Mouse (Mus musculus) frontal cortex, postnatal 36 days (tissue): ENCODE results near the gene Kcne1.
A peak's percentile ranks its signal among the peaks of the same experiment; 100 is the strongest.

Source experiments
- DNase-seq, 2 experiments: peaks; one replicate each; pipeline ENCODE4 v3.0.0; 2022; ENCODE audit warnings: low spot score in 2 of 2

The Kcne1 gene

GRCm38 (mm10) chr16:92359229-92359628, at the start of gene Kcne1:
Gene Kcne1, minus strand, starts transcription at chr16:92359468.
- DNase-seq, result no peak

GRCm38 (mm10) chr16:92407883-92408282, 48.6 kb upstream of the Kcne1 start:
- no peak for DNase-seq

DNA sequence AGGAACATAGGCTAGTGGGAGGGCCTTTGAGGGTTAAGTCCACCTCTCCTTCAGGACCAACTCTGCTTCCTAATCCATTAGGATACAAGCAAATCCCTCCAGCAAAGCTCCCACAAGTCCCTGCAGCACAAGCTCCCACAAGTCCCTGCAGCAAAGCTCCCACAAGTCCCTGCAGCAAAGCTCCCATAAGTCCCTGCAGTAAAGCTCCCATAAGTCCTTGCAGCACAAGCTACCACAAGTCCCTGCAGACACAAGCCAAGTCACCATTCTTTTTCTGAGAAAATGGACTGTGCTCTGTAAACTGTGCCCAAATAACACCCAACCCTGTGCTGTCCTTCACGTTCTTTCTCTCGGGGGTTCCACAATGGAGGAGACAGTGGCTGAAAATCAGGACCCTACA, 44.9 kb upstream of the Kcne1 start:
- no peak for DNase-seq

DNA sequence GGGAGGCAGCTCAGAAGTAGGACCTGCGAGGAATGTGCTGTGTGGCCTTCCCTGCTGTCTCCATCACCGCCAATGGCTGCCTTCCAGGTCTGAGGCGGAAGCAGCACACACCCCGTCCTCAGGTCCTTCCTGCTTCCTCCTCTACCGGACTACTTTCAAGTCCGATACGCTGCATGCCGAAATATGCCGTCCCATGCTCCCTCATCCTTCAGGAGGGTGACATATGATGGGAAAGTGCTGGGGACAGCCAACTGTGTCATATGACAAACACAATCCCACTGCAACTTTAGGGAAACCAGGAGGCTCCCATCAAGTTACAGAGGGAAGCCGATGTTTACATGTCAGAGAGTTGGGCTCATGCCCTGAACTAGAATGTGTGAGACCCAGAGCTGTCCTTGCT, 43.8 kb upstream of the Kcne1 start:
- DNase-seq, result no peak

GRCm38 (mm10) chr16:92402216-92402615, 42.9 kb upstream of the Kcne1 start:
- peak in 1 of 2 experiments; percentile 24 for DNase-seq

DNA sequence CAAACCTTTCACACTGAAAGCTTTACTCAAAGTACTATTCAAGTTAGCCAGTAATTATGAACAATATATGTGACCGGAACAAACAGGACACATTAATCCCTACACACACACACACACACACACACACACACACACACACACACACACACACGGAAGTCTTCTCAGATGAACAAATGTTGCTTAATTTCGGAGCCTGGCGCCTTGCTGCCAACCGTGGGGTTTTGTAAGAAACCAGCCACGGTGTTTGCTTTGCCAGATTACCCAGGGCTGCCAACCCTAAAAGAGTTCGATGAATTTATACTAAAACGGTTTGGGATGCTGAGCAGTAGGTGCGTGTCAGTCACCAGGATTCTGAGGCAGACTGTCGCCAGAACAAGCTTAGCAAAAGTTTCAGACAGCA, 41.9 kb upstream of the Kcne1 start:
- DNase-seq, result no peak

GRCm38 (mm10) chr16:92399490-92400458, 40.5 kb upstream of the Kcne1 start:
- DNase-seq, result peak; percentile 78 to 81

- no peak for DNase-seq
Measured at GRCm38 (mm10) chr16:92398574-92399118, 39.4 kb upstream of the Kcne1 start.

GRCm38 (mm10) chr16:92397745-92398573, 38.7 kb upstream of the Kcne1 start:
- no peak for DNase-seq

DNA sequence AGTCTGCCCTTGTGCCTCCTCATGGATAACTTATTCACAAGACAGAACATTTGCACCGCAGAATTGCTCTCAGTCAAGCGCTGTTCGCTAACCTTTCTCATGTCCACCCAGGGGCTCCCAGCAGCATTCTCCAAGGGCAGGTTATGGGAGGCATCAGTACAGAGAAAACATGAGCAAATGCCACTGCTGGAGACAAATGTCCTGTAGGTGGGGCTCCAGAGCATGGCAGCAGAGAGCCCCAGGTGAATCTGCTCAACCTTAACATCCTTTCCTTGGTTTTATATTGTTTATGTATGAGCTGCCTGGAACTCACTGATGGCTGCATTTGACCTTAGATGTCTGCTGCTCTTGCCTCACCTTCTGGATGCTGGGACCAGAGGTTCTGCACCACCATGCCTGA, 34.5 kb upstream of the Kcne1 start:
- no peak for DNase-seq

GRCm38 (mm10) chr16:92387692-92388091, 28.4 kb upstream of the Kcne1 start:
- no peak for DNase-seq

DNA sequence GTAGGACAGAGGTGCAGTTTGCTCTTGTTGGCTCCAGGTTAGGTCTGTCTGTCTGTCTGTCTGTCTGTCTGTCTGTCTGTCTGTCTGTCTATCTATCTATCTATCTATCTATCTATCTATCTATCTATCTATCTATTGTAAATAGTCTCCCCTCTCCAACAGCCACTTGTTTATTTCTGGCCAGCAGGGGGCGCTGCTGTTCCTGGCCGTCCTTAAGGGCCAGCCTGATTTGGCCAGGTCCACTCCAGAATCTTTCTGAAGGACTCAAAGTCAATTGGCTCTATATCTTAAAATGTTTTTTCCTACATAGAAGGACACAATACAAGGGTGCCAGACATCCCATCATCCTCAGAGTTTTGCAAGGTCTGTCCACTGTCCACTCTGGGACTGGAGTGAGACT, 25.8 kb upstream of the Kcne1 start:
- peak; percentile 24 to 55 for DNase-seq

GRCm38 (mm10) chr16:92383412-92383811, 24.1 kb upstream of the Kcne1 start:
- DNase-seq, result no peak

DNA sequence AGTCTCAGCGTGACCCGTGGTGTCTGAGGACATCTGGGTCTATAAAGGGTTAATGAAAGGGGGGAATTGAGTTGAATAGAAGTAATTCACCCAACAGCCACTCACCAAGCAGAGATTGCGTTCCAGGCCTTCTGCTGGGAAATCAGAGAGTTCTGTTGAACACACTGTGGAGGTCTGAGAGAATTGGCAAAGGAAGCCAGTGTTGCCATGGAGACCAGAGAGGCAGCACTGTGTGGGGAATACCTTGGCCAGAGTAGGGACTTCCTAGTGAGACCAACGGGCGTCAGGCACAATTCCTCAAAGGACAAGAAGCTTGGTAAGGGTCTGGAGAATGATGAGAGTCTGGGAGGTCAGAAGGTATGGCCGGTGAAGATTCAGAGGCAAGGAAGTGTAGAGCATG, 23.2 kb upstream of the Kcne1 start:
- DNase-seq, result peak; percentile 41 to 75

DNA sequence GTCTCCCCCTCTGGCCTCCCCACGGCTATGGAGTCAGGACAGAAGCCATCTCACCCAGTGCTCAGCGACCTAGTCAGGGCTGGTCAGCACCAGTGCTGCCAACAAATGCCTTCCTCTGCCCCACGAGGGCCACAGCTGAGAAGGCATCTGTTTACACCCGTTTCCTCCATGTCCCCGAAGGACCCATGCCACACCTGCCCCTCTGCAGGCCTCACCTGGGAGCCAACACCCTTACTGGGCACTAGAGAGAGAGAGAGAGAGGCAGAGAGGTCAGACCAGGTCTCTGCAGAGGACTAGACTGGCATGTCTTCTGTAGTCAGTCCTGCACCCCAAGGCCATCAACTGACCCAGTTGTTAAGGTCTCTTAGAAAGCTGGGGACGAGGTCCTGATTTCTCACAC, 21.8 kb upstream of the Kcne1 start:
- DNase-seq, result no peak

- DNase-seq, result peak in 1 of 2 experiments; percentile 35
Measured at GRCm38 (mm10) chr16:92376976-92377375, 17.7 kb upstream of the Kcne1 start.

GRCm38 (mm10) chr16:92371623-92372022, 12.4 kb upstream of the Kcne1 start:
- DNase-seq, result no peak

- no peak for DNase-seq
Measured at GRCm38 (mm10) chr16:92369260-92369659, 10.0 kb upstream of the Kcne1 start.

DNA sequence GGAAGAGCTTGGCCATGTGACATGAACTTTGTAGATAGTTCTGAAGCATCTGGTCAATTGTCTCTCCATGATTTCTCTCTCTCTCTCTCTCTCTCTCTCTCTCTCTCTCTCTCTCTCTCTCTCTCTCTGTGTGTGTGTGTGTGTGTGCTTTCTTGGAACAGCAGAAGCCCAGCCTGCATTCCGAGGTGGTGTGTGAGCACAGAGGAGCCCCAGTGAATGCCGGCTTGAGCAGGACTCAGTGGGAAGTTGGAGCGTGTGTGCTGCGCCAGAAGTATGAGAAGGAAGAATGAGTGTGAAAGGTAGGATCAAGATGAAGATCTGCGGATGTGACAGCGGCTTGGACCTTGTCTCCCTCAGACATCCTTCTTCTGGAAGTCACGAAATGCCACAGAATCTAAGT, 6.2 kb upstream of the Kcne1 start:
- no peak for DNase-seq

DNA sequence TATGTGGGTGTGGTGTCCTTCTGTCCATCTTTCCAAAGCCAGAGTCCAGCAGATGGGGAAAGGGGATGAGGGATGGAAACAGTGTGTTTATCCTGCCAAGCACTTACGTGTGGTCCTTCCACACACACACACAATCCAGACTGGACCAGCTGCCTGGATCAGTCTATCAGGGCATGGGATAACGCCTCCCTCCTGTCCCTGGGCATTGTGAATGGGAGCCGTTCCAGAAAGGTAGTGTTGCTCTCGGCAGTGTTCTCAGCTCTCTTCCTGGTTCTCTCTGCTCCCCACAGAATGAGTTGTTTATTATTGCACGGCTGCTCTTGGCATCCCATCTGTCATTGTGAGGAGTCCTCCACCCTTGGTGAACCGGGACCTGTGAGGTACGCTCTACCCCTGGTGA, 1.4 kb upstream of the Kcne1 start:
- DNase-seq, result no peak

DNA sequence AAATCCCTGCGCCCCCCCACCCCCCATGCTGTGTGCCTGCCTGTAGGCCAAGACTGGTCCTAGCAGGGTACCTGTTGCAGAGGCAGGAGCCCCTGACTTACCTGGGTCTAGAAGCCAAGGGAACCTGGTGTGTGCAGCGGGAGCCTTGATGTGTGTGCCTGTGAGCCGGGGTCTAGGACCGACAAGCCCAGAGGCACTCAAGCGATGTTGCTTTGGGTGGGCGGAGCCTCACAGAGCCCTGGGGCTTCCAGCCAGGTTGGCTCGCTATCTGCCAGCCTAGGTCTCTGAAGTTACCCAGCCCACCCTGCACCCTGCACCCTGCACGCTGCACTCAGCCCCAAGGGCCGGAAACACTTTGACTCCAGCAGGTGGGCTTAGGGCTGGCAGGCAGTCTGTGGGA, 534 bp downstream of the Kcne1 start:
- DNase-seq, result no peak

- DNase-seq, result no peak
Measured at GRCm38 (mm10) chr16:92357566-92357965, 1.7 kb downstream of the Kcne1 start.
